Mouse (Mus musculus) liver, embryonic 13.5 days (tissue): ENCODE data around the gene Cd81. TPM values are rescaled to one million over a fixed set of nuclear protein-coding genes. Genes with fewer than 3 reads are reported as not detected.

ENCODE experiments used
- ATAC-seq: fragments of 200-750 bp; cut with Nextera tagmentation; 2 replicates; pipeline ENCODE4 v1.8.0; 2017; ENCODE audit warnings: low read depth, mild to moderate bottlenecking, moderate number of reproducible peaks, moderate library complexity
- DNase-seq: peaks from one replicate; pipeline ENCODE4 v3.0.0; 2022
- H3K27ac ChIP-seq: fragments of 300-500 bp; sonication (generic); 2 replicates; pipeline ENCODE4 v1.5.1; 2015; ENCODE audit warnings: moderate library complexity, mild to moderate bottlenecking, inconsistent platforms
- H3K27me3 ChIP-seq: fragments of 300-500 bp; sonication (generic); 2 replicates; pipeline ENCODE4 v1.6.1; 2015; ENCODE audit warnings: mild to moderate bottlenecking, inconsistent platforms
- H3K36me3 ChIP-seq: fragments of 300-500 bp; sonication (generic); 2 replicates; pipeline ENCODE4 v1.6.1; 2015; ENCODE audit warnings: mild to moderate bottlenecking, inconsistent platforms
- H3K4me1 ChIP-seq: fragments of 300-500 bp; sonication (generic); replicated peaks from 2 replicates; pipeline ENCODE4 v1.6.1; 2015; ENCODE audit warnings: inconsistent platforms
- H3K4me2 ChIP-seq: fragments of 300-500 bp; sonication (generic); 2 replicates; pipeline ENCODE4 v1.6.1; 2015; ENCODE audit warnings: inconsistent platforms, mild to moderate bottlenecking, moderate library complexity
- H3K4me3 ChIP-seq: fragments of 300-500 bp; sonication (generic); replicated peaks from 2 replicates; pipeline ENCODE4 v1.5.1; 2015; ENCODE audit warnings: mild to moderate bottlenecking, inconsistent platforms
- H3K9ac ChIP-seq: fragments of 300-500 bp; sonication (generic); 2 replicates; pipeline ENCODE4 v1.6.1; 2015; ENCODE audit warnings: mild to moderate bottlenecking, inconsistent platforms
- H3K9me3 ChIP-seq: fragments of 300-500 bp; sonication (generic); replicated peaks from 2 replicates; pipeline ENCODE4 v1.6.1; 2016; ENCODE audit warnings: inconsistent platforms
- WGBS: fragments of 180-500 bp; shearing (Covaris S2); methylation state at CpG from one replicate; pipeline ENCODE4 v1.1.7; 2015; ENCODE audit not compliant: insufficient replicate concordance; 5-methylcytosine and 5-hydroxymethylcytosine counted together
- polyA plus RNA-seq: library from polyadenylated mRNA; unstranded; fragments of >200 nt; fragmentation: Nextera tagmentation; extraction: Ambion mirVana; gene quantifications from 2 replicates; pipeline ENCODE4 v1.2.1, GENCODE M21; 2015

The Cd81 gene
- polyA plus RNA-seq, 1 experiment from 2014 or later = 130 TPM

GRCm38 (mm10) chr7:143106672-143107465 lies 54.3 kb downstream of the Cd81 start:
- Histone ChIP-seq H3K27ac (no peak overlapping the region), H3K4me2 (peak overlapping the region; percentile 57), H3K9ac (no peak overlapping the region), H3K27me3 (peaks cover 74% of the 10 kb centered on the region), H3K36me3 (no peaks in the 10 kb centered on the region), H3K4me1 (peaks cover 10% of the 10 kb centered on the region), H3K4me3 (peak overlapping the region; percentile 40), H3K9me3 (no peaks in the 10 kb centered on the region)
- no peak for ATAC-seq
- 6% methylated on average over 51 of the region's 57 CpGs for WGBS
- no peak for DNase-seq

- Histone ChIP-seq H3K4me3 (no peak overlapping the region), H3K36me3 (no peaks in the 10 kb centered on the region), H3K27me3 (peaks cover 71% of the 10 kb centered on the region), H3K4me2 (no peak overlapping the region), H3K27ac (no peak overlapping the region), H3K4me1 (peaks cover 10% of the 10 kb centered on the region), H3K9me3 (no peaks in the 10 kb centered on the region), H3K9ac (no peak overlapping the region)
- 34% methylated on average over 5 of the region's 5 CpGs for WGBS
- DNase-seq = no peak
- ATAC-seq = no peak
Measured at GRCm38 (mm10) chr7:143108200-143108599, 55.7 kb downstream of the Cd81 start.

GRCm38 (mm10) chr7:143108996-143109660 lies 56.6 kb downstream of the Cd81 start:
- peaks cover 10% of the 10 kb centered on the region for H3K4me1 ChIP-seq
- H3K4me2 ChIP-seq = no peak overlapping the region
- WGBS = 16% methylated on average over 3 of the region's 3 CpGs
- H3K36me3 ChIP-seq = no peaks in the 10 kb centered on the region
- no peak overlapping the region; the same call in 1 of the 2 replicates for H3K27ac ChIP-seq
- no peak for DNase-seq
- H3K4me3 ChIP-seq = no peak overlapping the region
- no peak for ATAC-seq
- H3K9me3 ChIP-seq = no peaks in the 10 kb centered on the region
- no peak overlapping the region for H3K9ac ChIP-seq
- H3K27me3 ChIP-seq = peaks cover 64% of the 10 kb centered on the region

GRCm38 (mm10) chr7:143109696-143110095 lies 57.2 kb downstream of the Cd81 start:
- Histone ChIP-seq H3K4me3 (no peak overlapping the region), H3K36me3 (no peaks in the 10 kb centered on the region), H3K4me1 (peaks cover 10% of the 10 kb centered on the region), H3K9me3 (no peaks in the 10 kb centered on the region), H3K4me2 (no peak overlapping the region), H3K27ac (no peak overlapping the region; the same call in 1 of the 2 replicates), H3K27me3 (peaks cover 59% of the 10 kb centered on the region), H3K9ac (no peak overlapping the region)
- ATAC-seq (no peak), DNase-seq (no peak)
- 57% methylated on average over 3 of the region's 3 CpGs for WGBS

- no peak for DNase-seq
- no peak overlapping the region for H3K4me2 ChIP-seq
- H3K36me3 ChIP-seq = no peaks in the 10 kb centered on the region
- no peak for ATAC-seq
- H3K9me3 ChIP-seq = no peaks in the 10 kb centered on the region
- WGBS = 48% methylated on average over 1 of the region's 1 CpGs
- H3K27me3 ChIP-seq = peaks cover 48% of the 10 kb centered on the region
- H3K4me1 ChIP-seq = peaks cover 10% of the 10 kb centered on the region
- H3K9ac ChIP-seq = no peak overlapping the region
- no peak overlapping the region for H3K27ac ChIP-seq
- H3K4me3 ChIP-seq = no peak overlapping the region
Measured at GRCm38 (mm10) chr7:143110803-143111202, 58.3 kb downstream of the Cd81 start.

- WGBS = 24% methylated on average over 4 of the region's 4 CpGs
- peak; percentile 70 for ATAC-seq
Measured at GRCm38 (mm10) chr7:143111719-143112118, 59.2 kb downstream of the Cd81 start.

GRCm38 (mm10) chr7:143112395-143112794 lies 59.9 kb downstream of the Cd81 start:
- peaks cover 3% of the 10 kb centered on the region; the same call in 1 of the 2 replicates for H3K4me1 ChIP-seq
- no peaks in the 10 kb centered on the region for H3K36me3 ChIP-seq
- DNase-seq (no peak), ATAC-seq (no peak)
- WGBS = 42% methylated on average over 1 of the region's 1 CpGs
- no peaks in the 10 kb centered on the region for H3K9me3 ChIP-seq
- H3K9ac ChIP-seq = no peak overlapping the region
- H3K4me2 ChIP-seq = no peak overlapping the region
- H3K27ac ChIP-seq = no peak overlapping the region
- peaks cover 32% of the 10 kb centered on the region for H3K27me3 ChIP-seq
- no peak overlapping the region for H3K4me3 ChIP-seq

More at GRCm38 (mm10) chr7:143111719-143112118, 59.2 kb downstream of the Cd81 start:
- H3K9ac ChIP-seq = no peak overlapping the region
- no peak overlapping the region for H3K4me2 ChIP-seq
- no peaks in the 10 kb centered on the region for H3K9me3 ChIP-seq
- no peaks in the 10 kb centered on the region for H3K36me3 ChIP-seq
- H3K4me3 ChIP-seq = no peak overlapping the region
- no peak overlapping the region for H3K27ac ChIP-seq
- no peak for DNase-seq
- H3K4me1 ChIP-seq = peaks cover 9% of the 10 kb centered on the region
- H3K27me3 ChIP-seq = peaks cover 39% of the 10 kb centered on the region

- H3K27ac ChIP-seq = no peak overlapping the region
- H3K4me3 ChIP-seq = no peak overlapping the region
- H3K36me3 ChIP-seq = no peaks in the 10 kb centered on the region
- no peaks in the 10 kb centered on the region for H3K9me3 ChIP-seq
- peaks cover 8% of the 10 kb centered on the region for H3K27me3 ChIP-seq
- ATAC-seq = no peak
- H3K9ac ChIP-seq = no peak overlapping the region
- no peaks in the 10 kb centered on the region for H3K4me1 ChIP-seq
- H3K4me2 ChIP-seq = no peak overlapping the region
- DNase-seq = no peak
Measured at GRCm38 (mm10) chr7:143114773-143115172, 62.2 kb downstream of the Cd81 start.

- Histone ChIP-seq H3K4me1 (0 out of 2 replicates have a peak, but pooled peaks cover 6% of the 10 kb centered on the region), H3K4me3 (no peak overlapping the region), H3K36me3 (no peaks in the 10 kb centered on the region), H3K27ac (no peak overlapping the region), H3K9ac (no peak overlapping the region), H3K9me3 (no peaks in the 10 kb centered on the region), H3K4me2 (no peak overlapping the region), H3K27me3 (no peaks in the 10 kb centered on the region)
- ATAC-seq (no peak), DNase-seq (no peak)
- WGBS = 54% methylated on average over 5 of the region's 5 CpGs
Measured at GRCm38 (mm10) chr7:143116521-143116920, 64.0 kb downstream of the Cd81 start.
